Mouse (Mus musculus): ENCODE results near the gene Surf4.

Gene Surf4

GRCm38 (mm10) chr2:26930390-26930789 lies 3.3 kb downstream of the Surf4 start:
- DNase-seq (ENCODE audit: inconsistent ontology term) = no peak

- DNase-seq (ENCODE audit: inconsistent ontology term) = no peak
These were observed 5.8 kb downstream of the Surf4 start for GRCm38 (mm10) chr2:26927745-26928476.

GRCm38 (mm10) chr2:26921784-26922183 lies 11.9 kb downstream of the Surf4 start:
- no peak for DNase-seq (ENCODE audit: inconsistent ontology term)

DNA sequence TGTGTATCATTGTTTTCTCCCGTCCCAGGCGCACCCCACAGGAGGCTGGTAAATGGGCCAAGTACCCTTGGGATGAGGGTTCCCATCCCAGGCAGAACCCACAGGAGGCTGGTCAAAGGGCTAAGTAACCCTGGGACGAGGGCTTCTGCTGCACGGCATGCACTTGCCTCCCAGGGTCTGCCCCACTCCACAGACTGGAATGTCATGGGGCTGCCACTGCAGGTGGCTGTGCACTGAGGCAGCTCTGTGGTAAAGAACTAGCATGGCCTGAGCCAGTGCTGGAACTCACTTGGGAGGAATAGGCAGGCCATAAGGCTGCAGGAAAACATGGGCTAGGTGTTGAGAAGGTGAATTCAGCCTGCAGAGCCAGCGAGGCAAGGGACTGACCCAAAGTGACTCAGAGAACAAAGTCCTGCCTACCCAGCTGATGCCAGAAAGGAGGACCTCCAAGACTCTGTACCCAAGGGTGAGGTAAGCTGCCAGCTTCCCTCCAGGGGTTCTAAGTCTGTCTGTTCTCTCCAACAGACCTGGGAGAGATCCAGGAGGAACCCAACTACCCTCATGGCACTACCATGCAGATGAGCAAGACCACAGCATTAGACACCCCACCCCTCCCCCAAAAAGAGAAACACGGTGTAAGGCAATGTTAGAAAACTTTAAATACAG lies 13.4 kb downstream of the Surf4 start:
- no peak for DNase-seq (ENCODE audit: inconsistent ontology term)

- no peak for DNase-seq (ENCODE audit: inconsistent ontology term)
These were observed 14.0 kb downstream of the Surf4 start for GRCm38 (mm10) chr2:26919684-26920083.

GRCm38 (mm10) chr2:26916738-26917137 lies 17.0 kb downstream of the Surf4 start:
- DNase-seq (ENCODE audit: inconsistent ontology term) = no peak

DNA sequence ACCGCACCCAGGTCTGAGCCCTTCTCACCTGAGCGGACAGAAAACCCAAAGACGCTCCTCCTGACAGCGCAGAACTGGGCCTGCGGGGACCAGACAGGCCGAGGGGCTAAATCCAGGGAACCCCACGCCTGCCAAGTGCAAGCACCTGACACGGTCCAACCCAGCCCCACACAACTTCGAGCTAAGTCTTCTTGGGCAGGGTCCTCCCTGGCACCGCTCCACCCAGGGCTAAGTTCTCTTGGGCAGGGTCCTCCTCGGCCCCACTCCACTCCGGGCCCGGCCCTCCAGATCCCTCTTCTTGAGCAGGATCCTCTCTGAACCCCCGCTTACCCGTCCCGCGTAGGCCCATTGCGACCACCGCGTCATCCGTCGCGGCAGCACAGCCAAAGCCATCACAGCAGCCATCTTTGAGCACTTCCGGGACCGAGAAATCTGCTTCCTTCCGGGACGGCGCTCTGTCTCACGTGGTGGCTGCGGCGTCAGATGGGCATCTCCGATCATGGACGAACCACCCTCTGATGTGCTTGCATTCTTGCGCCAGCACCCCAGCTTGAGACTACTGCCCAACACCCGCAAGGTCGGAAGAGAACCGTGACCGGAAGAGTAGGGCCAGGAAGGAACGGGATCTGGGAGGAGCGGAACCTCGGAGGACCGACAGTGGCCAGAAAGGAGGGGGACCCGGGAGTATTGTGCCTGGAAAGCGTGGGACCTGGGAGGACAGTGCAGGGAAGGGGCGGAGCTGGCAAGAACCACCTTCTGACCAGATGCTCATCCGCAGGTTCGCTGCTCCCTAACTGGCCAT lies 17.6 kb downstream of the Surf4 start, which contains the start of the genes Surf2 and Surf1:
TSS of gene Surf2 (plus strand) at position 441 of the 802 bp plus-strand sequence.
TSS of gene Surf1 (minus strand) at position 604 of the 802 bp plus-strand sequence.
- DNase-seq (ENCODE audit: inconsistent ontology term) = peak; percentile 86

GRCm38 (mm10) chr2:26914148-26914941 lies 19.4 kb downstream of the Surf4 start:
- no peak for DNase-seq (ENCODE audit: inconsistent ontology term)

DNA sequence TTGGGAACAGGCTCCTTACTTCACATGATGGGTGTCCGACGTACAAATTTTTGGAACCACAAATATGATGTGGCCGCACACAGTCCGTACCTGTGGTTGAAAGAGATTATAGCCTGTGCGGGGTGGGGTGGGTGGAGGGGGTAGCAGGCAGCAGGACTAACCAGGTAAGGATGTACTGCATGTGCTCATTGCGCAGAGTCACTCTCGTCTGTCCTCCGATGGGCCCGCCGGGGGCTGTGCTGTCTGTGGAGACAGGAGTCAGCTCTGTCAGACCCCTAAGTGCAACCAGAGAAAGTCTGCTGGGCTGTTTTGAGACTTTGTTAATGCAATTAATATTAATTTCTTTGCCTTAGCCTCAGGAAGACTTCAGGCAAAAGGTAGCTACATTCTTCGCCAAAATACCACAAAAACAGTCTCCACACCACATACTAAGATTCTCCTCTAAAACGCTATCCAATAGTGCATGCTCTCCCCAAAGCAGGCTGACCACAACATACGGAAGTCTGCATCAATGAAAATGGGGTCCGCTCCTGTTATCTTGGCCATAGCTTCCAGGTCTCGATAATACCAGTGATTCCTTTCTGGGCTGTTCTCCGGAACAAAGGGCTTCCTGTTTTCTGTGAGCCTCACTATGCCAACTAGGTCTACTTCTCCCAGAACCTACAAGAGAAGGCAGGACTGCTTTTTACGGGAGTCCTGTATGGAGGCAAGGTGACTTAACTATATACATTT lies 20.1 kb downstream of the Surf4 start:
- DNase-seq (ENCODE audit: inconsistent ontology term) = no peak

GRCm38 (mm10) chr2:26912253-26912770 lies 21.4 kb downstream of the Surf4 start:
- no peak for DNase-seq (ENCODE audit: inconsistent ontology term)

- DNase-seq (ENCODE audit: inconsistent ontology term) = no peak
These were observed 22.5 kb downstream of the Surf4 start for GRCm38 (mm10) chr2:26910994-26911765.

- DNase-seq (ENCODE audit: inconsistent ontology term) = peak; percentile 99
These were observed 23.4 kb downstream of the Surf4 start, which contains the start of the genes Med22 and Rpl7a for GRCm38 (mm10) chr2:26910124-26910993. Gene Med22 (minus strand): TSS chr2:26910677. Gene Rpl7a (plus strand): TSS chr2:26910764.

- DNase-seq (ENCODE audit: inconsistent ontology term) = no peak
These were observed 24.3 kb downstream of the Surf4 start for GRCm38 (mm10) chr2:26909387-26909784.

- DNase-seq (ENCODE audit: inconsistent ontology term) = no peak
These were observed 24.9 kb downstream of the Surf4 start for GRCm38 (mm10) chr2:26908710-26909386.

DNA sequence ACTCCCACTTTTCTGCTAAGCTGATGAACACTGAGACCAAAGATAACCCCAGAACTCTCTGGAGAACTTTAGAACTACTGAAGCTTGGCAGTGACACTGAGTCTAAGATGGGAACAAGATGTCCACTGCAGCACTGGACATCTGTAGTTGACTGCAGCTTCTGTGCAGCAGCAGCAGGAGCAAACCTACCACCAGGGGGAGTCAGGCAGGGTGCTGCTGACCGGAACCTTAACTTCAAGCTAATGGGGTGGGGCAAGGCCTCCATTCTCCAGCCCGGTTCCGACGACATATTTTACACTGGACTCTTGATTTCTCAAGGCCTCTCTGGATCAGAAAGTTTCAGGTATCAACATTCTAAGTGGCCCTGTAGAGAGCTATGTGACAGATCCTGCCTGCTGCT lies 26.6 kb downstream of the Surf4 start:
- DNase-seq (ENCODE audit: inconsistent ontology term) = no peak

- DNase-seq (ENCODE audit: inconsistent ontology term) = no peak
These were observed 27.3 kb downstream of the Surf4 start for GRCm38 (mm10) chr2:26906431-26906830.

- DNase-seq (ENCODE audit: inconsistent ontology term) = no peak
These were observed 27.8 kb downstream of the Surf4 start for GRCm38 (mm10) chr2:26905936-26906335.

- DNase-seq (ENCODE audit: inconsistent ontology term) = no peak
These were observed 30.4 kb downstream of the Surf4 start for GRCm38 (mm10) chr2:26903311-26903710.

All from Muller cell, postnatal 12 days (primary cell).